Mouse (Mus musculus) small intestine, adult 2 months (tissue): Measurements from ENCODE around the gene Pnldc1.

ENCODE experiments used
- CTCF ChIP-seq: fragments of 200-500 bp; IDR thresholded peaks from 2 replicates; pipeline ENCODE4 v1.5.1; 2012; ENCODE audit warnings: low read depth, mild to moderate bottlenecking, control low read depth, inconsistent platforms, low read length, moderate library complexity, mixed read lengths; ENCODE audit not compliant: insufficient replicate concordance, insufficient read length; ENCODE audit errors: extremely low read depth
- POLR2A ChIP-seq: fragments of 200-500 bp; IDR thresholded peaks from 2 replicates; pipeline ENCODE4 v1.6.1; 2012; ENCODE audit warnings: low read depth, mild to moderate bottlenecking, control low read depth, inconsistent platforms, low read length, moderate library complexity

GRCm38 (mm10) chr17:12887021-12887775 lies 22.8 kb downstream of the Pnldc1 start:
- no peak for TF ChIP-seq POLR2A
- no peak for TF ChIP-seq CTCF
